Mouse (Mus musculus): Measurements from ENCODE around the gene Kidins220. TPM values are rescaled to one million over a fixed set of nuclear protein-coding genes. Genes with fewer than 3 reads are reported as not detected.

Kidins220 gene
- polyA plus RNA-seq, 1 experiment = 28.3 TPM

DNA sequence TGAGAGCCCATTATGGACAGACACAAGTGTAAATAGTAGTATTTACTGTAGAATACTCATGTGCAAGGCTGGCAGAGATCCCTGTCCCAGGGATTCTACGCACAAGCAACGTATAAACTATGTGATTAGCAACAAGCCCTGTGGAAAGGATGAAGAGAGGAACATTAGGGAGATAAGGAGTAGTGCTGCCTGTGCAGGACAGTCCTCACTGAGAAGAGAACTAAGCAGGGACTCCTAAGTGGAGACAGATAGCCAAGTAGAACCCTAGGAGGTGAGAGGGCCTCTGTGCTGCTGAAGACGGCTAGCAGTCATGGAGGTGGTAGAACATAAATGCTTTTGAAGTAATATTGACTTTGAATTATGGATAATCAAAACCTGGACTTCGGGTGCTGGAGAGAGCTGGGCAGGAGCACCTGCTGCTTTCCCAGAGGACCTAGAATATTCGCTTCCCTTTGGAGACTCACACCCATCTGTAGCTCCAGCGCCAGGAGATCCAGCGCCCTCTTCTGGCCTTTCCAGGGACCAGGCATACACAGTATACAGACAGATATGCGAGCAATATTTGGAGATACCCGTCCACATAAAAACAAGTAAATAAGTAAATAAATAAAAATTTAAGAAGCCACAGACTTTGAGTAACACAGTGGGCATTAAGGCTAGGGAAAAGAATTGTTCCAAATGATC, 50.3 kb downstream of the Kidins220 start:
- peaks cover 17% of the 10 kb centered on the region for H3K36me3 ChIP-seq (ENCODE audit: control insufficient read depth, insufficient read depth, low read length)
- TF ChIP-seq POLR2A (IDR thresholded peaks at IDR 0.05; ENCODE audit: low read depth, low read length) (no peak), CTCF (IDR thresholded peaks at IDR 0.05; ENCODE audit: extremely low read depth, insufficient read length, insufficient replicate concordance, low read depth, low read length) (peak; percentile 36; the same call in 1 of the 2 replicates)
- H3K27me3 ChIP-seq (ENCODE audit: control insufficient read depth, insufficient read depth, low read length) = no peaks in the 10 kb centered on the region
- H3K27ac ChIP-seq (ENCODE audit: insufficient read depth, low read depth, low read length) = no peak overlapping the region
- WGBS = 57% methylated on average over 9 of the region's 9 CpGs
- no peak overlapping the region for H3K4me3 ChIP-seq (ENCODE audit: low read depth, low read length)
- H3K4me1 ChIP-seq (ENCODE audit: control insufficient read depth, insufficient read depth, insufficient read length, low read length) = no peaks in the 10 kb centered on the region

DNA sequence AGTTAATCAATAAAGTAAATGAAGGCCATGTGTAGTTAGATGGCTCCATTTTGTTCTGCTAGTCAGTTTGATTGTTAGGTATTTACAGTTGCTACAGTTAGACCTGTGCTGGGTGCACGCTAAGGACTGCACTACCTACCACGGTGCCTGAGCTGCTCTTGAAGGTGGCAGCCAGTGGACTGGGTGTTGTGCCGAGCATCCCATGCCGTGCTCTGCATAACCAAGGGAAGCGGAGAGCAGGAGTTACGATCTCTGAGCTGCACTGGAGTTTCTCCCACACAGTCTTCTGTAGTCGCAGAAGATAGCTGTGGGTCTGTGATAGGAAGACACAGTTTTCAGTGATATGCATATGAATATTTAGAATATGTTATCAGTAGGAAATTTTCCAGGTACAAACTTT, 51.6 kb downstream of the Kidins220 start:
- 92% methylated on average over 7 of the region's 7 CpGs for WGBS
- Histone ChIP-seq H3K27ac (ENCODE audit: insufficient read depth, low read depth, low read length) (no peak overlapping the region), H3K4me1 (ENCODE audit: control insufficient read depth, insufficient read depth, insufficient read length, low read length) (no peaks in the 10 kb centered on the region), H3K27me3 (ENCODE audit: control insufficient read depth, insufficient read depth, low read length) (no peaks in the 10 kb centered on the region), H3K4me3 (ENCODE audit: low read depth, low read length) (no peak overlapping the region), H3K36me3 (ENCODE audit: control insufficient read depth, insufficient read depth, low read length) (peaks cover 19% of the 10 kb centered on the region)
- TF ChIP-seq POLR2A (IDR thresholded peaks at IDR 0.05; ENCODE audit: low read depth, low read length) (no peak), CTCF (IDR thresholded peaks at IDR 0.05; ENCODE audit: extremely low read depth, insufficient read length, insufficient replicate concordance, low read depth, low read length) (no peak)

DNA sequence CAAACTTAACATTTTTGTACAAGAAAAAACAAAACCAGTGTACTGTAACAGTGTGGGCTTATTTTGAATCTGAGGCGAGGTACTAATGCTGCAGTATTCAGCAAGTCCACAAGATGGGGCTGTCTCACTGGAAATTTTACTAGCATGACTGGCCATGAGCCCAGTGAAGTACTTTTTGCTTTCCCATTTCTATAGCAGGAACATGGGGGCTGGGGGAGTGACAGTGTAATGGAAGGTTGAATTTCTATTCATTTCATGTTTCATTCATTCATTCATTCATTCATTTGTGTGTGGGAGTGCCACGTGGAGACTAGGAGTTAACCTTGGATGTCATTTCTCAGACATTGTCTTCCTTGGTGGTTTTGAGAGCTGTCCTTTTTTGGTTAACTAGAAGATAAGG, 52.7 kb downstream of the Kidins220 start:
- H3K27me3 ChIP-seq (ENCODE audit: control insufficient read depth, insufficient read depth, low read length) = no peaks in the 10 kb centered on the region
- no peak for TF ChIP-seq CTCF (IDR thresholded peaks at IDR 0.05; ENCODE audit: extremely low read depth, insufficient read length, insufficient replicate concordance, low read depth, low read length)
- no peak for TF ChIP-seq POLR2A (IDR thresholded peaks at IDR 0.05; ENCODE audit: low read depth, low read length)
- H3K36me3 ChIP-seq (ENCODE audit: control insufficient read depth, insufficient read depth, low read length) = peaks cover 19% of the 10 kb centered on the region
- no peaks in the 10 kb centered on the region for H3K4me1 ChIP-seq (ENCODE audit: control insufficient read depth, insufficient read depth, insufficient read length, low read length)
- H3K4me3 ChIP-seq (ENCODE audit: low read depth, low read length) = no peak overlapping the region
- WGBS = 45% methylated on average over 2 of the region's 2 CpGs
- no peak overlapping the region for H3K27ac ChIP-seq (ENCODE audit: insufficient read depth, low read depth, low read length)

DNA sequence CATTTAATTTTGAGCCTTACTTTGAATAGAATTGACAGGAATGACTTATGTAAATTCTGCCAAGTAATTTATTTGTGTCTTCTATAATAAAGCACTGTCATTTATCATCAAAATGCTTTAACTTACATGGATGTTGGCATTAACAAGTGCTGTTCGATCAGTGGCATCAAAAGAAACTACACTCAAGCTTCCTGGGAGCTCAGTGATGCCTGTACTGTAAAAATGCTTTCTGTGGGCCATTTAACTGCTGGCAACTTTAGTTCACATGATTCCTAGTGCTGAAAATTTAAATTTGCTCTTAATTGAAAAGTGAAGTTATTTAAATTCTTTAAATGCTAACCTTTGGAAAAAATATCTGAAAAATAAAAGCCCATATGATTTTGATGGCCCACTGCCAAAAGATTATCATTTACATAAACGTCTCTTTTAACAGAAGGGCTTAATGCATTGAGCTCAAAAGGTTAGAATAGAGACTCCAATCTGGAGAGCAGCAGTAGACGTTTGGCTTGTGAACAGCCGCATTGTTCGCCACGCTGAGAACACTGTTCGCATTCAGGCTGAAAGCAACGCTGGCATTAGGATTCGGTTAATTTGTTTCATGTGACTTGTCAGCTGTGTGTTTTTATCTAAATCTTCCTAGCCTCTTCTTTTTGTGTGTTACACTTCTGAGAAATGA, 59.1 kb downstream of the Kidins220 start:
- TF ChIP-seq POLR2A (IDR thresholded peaks at IDR 0.05; ENCODE audit: low read depth, low read length) = no peak
- TF ChIP-seq CTCF (IDR thresholded peaks at IDR 0.05; ENCODE audit: extremely low read depth, insufficient read length, insufficient replicate concordance, low read depth, low read length) = no peak
- H3K4me1 ChIP-seq (ENCODE audit: control insufficient read depth, insufficient read depth, insufficient read length, low read length) = no peaks in the 10 kb centered on the region
- H3K36me3 ChIP-seq (ENCODE audit: control insufficient read depth, insufficient read depth, low read length) = peaks cover 28% of the 10 kb centered on the region
- H3K27ac ChIP-seq (ENCODE audit: insufficient read depth, low read depth, low read length) = no peak overlapping the region
- H3K4me3 ChIP-seq (ENCODE audit: low read depth, low read length) = no peak overlapping the region
- WGBS = 63% methylated on average over 9 of the region's 9 CpGs
- no peaks in the 10 kb centered on the region for H3K27me3 ChIP-seq (ENCODE audit: control insufficient read depth, insufficient read depth, low read length)

DNA sequence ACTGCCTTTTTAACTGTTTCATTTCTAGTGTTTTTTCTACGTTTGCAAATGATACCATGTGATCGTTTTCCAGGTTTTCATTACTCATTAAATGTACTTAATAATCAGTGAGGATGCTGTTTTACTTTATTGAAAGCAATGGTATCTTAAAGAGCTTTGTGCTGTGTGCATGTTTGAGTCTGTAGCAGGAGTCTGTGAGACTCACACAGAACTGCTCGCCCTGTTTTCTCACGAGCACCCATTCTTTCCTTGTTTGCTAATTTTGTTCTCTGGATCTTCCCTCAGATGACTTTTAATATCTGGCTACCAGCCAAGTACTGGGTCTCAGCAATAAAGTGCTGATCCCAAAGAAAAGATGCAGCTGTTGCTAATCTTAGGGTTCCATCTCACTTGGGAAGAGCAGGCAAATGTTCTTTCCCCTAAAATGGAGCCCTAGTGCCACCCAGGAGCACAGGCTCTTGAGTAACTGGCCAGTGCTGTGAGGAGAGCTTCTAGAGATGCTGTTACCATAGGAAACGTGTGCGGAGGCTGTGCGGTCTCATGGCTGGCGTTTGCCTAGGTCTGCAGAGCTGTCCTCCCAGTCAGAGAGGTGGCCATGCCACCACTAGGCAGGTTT, 59.7 kb downstream of the Kidins220 start:
- 67% methylated on average over 8 of the region's 8 CpGs for WGBS

DNA sequence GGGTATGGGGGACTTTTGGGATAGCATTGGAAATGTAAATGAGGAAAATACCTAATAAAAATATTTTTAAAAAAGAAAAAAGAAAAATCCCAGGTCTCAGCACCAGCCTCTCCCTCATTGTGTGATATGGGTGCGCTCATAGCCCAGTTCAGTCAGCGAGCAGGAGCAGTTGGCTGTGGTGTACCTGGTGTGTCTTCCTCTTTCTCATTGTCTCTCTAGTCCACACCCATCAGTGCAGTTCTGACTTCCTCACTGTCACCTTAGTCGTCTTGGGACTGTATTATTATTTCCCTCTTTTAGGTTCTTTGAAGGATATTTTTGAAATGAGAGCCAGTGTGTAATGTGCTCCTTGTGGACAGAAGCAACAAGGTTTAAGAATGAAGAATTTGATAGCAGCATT, 61.3 kb downstream of the Kidins220 start:
- Histone ChIP-seq H3K27me3 (ENCODE audit: control insufficient read depth, insufficient read depth, low read length) (no peaks in the 10 kb centered on the region), H3K4me1 (ENCODE audit: control insufficient read depth, insufficient read depth, insufficient read length, low read length) (no peaks in the 10 kb centered on the region), H3K4me3 (ENCODE audit: low read depth, low read length) (no peak overlapping the region), H3K36me3 (ENCODE audit: control insufficient read depth, insufficient read depth, low read length) (peaks cover 26% of the 10 kb centered on the region), H3K27ac (ENCODE audit: insufficient read depth, low read depth, low read length) (no peak overlapping the region)
- TF ChIP-seq CTCF (IDR thresholded peaks at IDR 0.05; ENCODE audit: extremely low read depth, insufficient read length, insufficient replicate concordance, low read depth, low read length) (no peak), POLR2A (IDR thresholded peaks at IDR 0.05; ENCODE audit: low read depth, low read length) (no peak)
- 91% methylated on average over 3 of the region's 3 CpGs for WGBS

More for the DNA sequence above, 59.7 kb downstream of the Kidins220 start:
- no peak overlapping the region for H3K4me3 ChIP-seq (ENCODE audit: low read depth, low read length)
- no peaks in the 10 kb centered on the region for H3K27me3 ChIP-seq (ENCODE audit: control insufficient read depth, insufficient read depth, low read length)
- H3K4me1 ChIP-seq (ENCODE audit: control insufficient read depth, insufficient read depth, insufficient read length, low read length) = no peaks in the 10 kb centered on the region
- H3K36me3 ChIP-seq (ENCODE audit: control insufficient read depth, insufficient read depth, low read length) = peaks cover 28% of the 10 kb centered on the region
- no peak overlapping the region for H3K27ac ChIP-seq (ENCODE audit: insufficient read depth, low read depth, low read length)
- TF ChIP-seq CTCF (IDR thresholded peaks at IDR 0.05; ENCODE audit: extremely low read depth, insufficient read length, insufficient replicate concordance, low read depth, low read length) (no peak), POLR2A (IDR thresholded peaks at IDR 0.05; ENCODE audit: low read depth, low read length) (no peak)

DNA sequence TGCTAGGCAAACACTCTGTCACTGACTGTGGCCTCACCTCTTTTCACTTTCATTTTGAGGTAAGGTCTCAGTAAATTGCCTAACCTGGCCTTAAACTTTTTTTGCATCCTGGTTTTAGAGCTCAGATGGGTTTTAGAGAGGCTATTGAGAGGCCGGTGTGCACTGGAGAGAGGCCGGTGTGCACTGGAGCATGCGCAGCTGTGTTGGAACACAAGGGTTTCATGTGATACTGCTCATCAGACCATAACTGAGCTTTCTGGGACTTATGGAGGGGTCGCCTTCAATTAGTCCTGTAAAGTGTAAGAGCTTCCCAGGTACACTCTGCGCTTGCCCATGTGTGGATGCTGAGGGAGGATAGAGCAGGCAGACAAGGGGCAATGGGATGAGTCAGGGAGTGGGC, 62.5 kb downstream of the Kidins220 start:
- Histone ChIP-seq H3K4me1 (ENCODE audit: control insufficient read depth, insufficient read depth, insufficient read length, low read length) (no peaks in the 10 kb centered on the region), H3K27ac (ENCODE audit: insufficient read depth, low read depth, low read length) (no peak overlapping the region), H3K36me3 (ENCODE audit: control insufficient read depth, insufficient read depth, low read length) (peaks cover 28% of the 10 kb centered on the region), H3K27me3 (ENCODE audit: control insufficient read depth, insufficient read depth, low read length) (no peaks in the 10 kb centered on the region), H3K4me3 (ENCODE audit: low read depth, low read length) (no peak overlapping the region)
- 98% methylated on average over 5 of the region's 5 CpGs for WGBS
- no peak for TF ChIP-seq POLR2A (IDR thresholded peaks at IDR 0.05; ENCODE audit: low read depth, low read length)
- TF ChIP-seq CTCF (IDR thresholded peaks at IDR 0.05; ENCODE audit: extremely low read depth, insufficient read length, insufficient replicate concordance, low read depth, low read length) = no peak

Data from small intestine, adult 2 months (tissue).